Mouse (Mus musculus) heart, postnatal 0 days (tissue): ENCODE measurements around the gene Usp7.

Experiments used
- CTCF ChIP-seq: IDR thresholded peaks from 2 replicates; pipeline ENCODE4 v1.5.1; 2016; ENCODE audit warnings: antibody characterized with exemption, control low read depth, low read depth
- EP300 ChIP-seq: IDR thresholded peaks from 2 replicates; pipeline ENCODE4 v1.6.1; 2016; ENCODE audit warnings: antibody characterized with exemption, low read depth

GRCm38 (mm10) chr16:8748904-8749303 is 43.2 kb downstream of the Usp7 start:
- TF ChIP-seq EP300 = no peak
- no peak for TF ChIP-seq CTCF
